Comparison of ENCODE assay signal across 23 mouse cellular contexts in genomic region chr1:78601568-78601967, GRCm38 (mm10). TPM values are rescaled to one million over a fixed set of nuclear protein-coding genes. Genes with fewer than 3 reads are reported as not detected.
DNase-seq lines count a peak whose midpoint lies in the region; TF ChIP-seq lines count a peak whose summit lies in the region.
"Had no signal": no experiment of that assay in that cellular context is flagged by ENCODE, and none has a peak within 500 bp of the region (broad histone marks: within the 10 kb centered on the region; RNA-seq: fewer than 3 reads in every experiment).

No protein-coding gene starts in this region.

- TF ChIP-seq POLR2A in ES-Bruce4 (IDR thresholded peaks at IDR 0.05; ENCODE audit: insufficient read depth, low read length) = no peak

- no peak for TF ChIP-seq CTCF in ES-Bruce4 (IDR thresholded peaks at IDR 0.05; ENCODE audit: low read depth, low read length)

- TF ChIP-seq EP300 in ES-Bruce4 (IDR thresholded peaks at IDR 0.05; ENCODE audit: insufficient read depth, low read depth, low read length) = no peak

- no peak overlapping the region for H3K9ac ChIP-seq in ES-Bruce4 (ENCODE audit: low read depth, poor library complexity, severe bottlenecking)
- H3K9ac ChIP-seq: forebrain, embryonic 13.5 days; forebrain, postnatal 0 days; heart, embryonic 13.5 days; hindbrain, embryonic 12.5 days; hindbrain, embryonic 15.5 days had no signal

- peak overlapping the region; percentile 98 for H3K27ac ChIP-seq in ES-Bruce4 (ENCODE audit: insufficient read depth, low read length)
- H3K27ac ChIP-seq: forebrain, embryonic 10.5 days; forebrain, embryonic 13.5 days; heart, adult 2 months; heart, embryonic 10.5 days; heart, embryonic 13.5 days; hindbrain, embryonic 12.5 days; hindbrain, embryonic 15.5 days had no signal

- no peaks in the 10 kb centered on the region; the same call in 1 of the 2 replicates for H3K27me3 ChIP-seq in ES-Bruce4 (ENCODE audit: control insufficient read depth, insufficient read depth, low read length, poor library complexity, severe bottlenecking)
- H3K27me3 ChIP-seq: forebrain, embryonic 13.5 days; heart, embryonic 13.5 days; hindbrain, embryonic 12.5 days; hindbrain, embryonic 15.5 days had no signal

- DNase-seq in ES-CJ7 (ENCODE audit: low read depth, low spot score) (peak; percentile 69), ZHBTc4 (ENCODE audit: low read depth, low spot score) (peak; percentile 71)
- DNase-seq in B cell, adult 2 months = no peak
- DNase-seq in right cerebral cortex, adult 18-20 months = no peak
- no peak for DNase-seq in embryo, embryonic 10 days (ENCODE audit: low spot score)
- DNase-seq: adrenal gland, adult 2 months; adrenal gland, postnatal 14 days; cerebellum, adult 11 months; cerebellum, adult 2 months; cerebellum, adult 9-11 months; cerebellum, postnatal 25 days; forebrain, postnatal 0 days; gastrocnemius, postnatal 25 days; heart, adult 2 months; heart, postnatal 14 days; kidney, adult 11 months had no signal

- H3K36me3 ChIP-seq in ES-Bruce4 (ENCODE audit: control insufficient read depth, insufficient read depth, low read length, poor library complexity, severe bottlenecking) = no peaks in the 10 kb centered on the region
- H3K36me3 ChIP-seq: forebrain, embryonic 10.5 days; heart, embryonic 10.5 days; heart, embryonic 13.5 days; hindbrain, embryonic 12.5 days; hindbrain, embryonic 15.5 days had no signal

- H3K9me3 ChIP-seq in ES-Bruce4 (replicated peaks; ENCODE audit: control insufficient read depth, insufficient read depth, low read length, poor library complexity, severe bottlenecking) = no peaks in the 10 kb centered on the region
- H3K9me3 ChIP-seq: forebrain, embryonic 10.5 days; forebrain, embryonic 13.5 days; heart, embryonic 10.5 days; heart, embryonic 13.5 days; hindbrain, embryonic 12.5 days; hindbrain, embryonic 15.5 days had no signal

- H3K4me1 ChIP-seq in ES-Bruce4 (ENCODE audit: control insufficient read depth, insufficient read depth, low read length) = peaks cover 7% of the 10 kb centered on the region
- H3K4me1 ChIP-seq: forebrain, embryonic 13.5 days; hindbrain, embryonic 12.5 days; hindbrain, embryonic 15.5 days had no signal

- no peak overlapping the region for H3K4me3 ChIP-seq in ES-Bruce4 (ENCODE audit: low read depth, low read length)
- H3K4me3 ChIP-seq: forebrain, embryonic 10.5 days; forebrain, embryonic 13.5 days; heart, adult 2 months; heart, embryonic 10.5 days; heart, embryonic 13.5 days; hindbrain, embryonic 12.5 days; hindbrain, embryonic 15.5 days had no signal

RNA-seq across cellular contexts. Expression of gene Acsl3, which starts 56.1 kb away (rescaled TPM):
- polyA plus RNA-seq in ES-Bruce4 (2011; ENCODE audit: insufficient read depth, insufficient read length, low read depth, missing spikeins) = 117 and 143 TPM in 2 replicates

RNA-seq across cellular contexts. Expression of gene Utp14b, which starts 56.3 kb away (rescaled TPM):
- 52.4 and 58.8 TPM in 2 replicates for polyA plus RNA-seq in ES-Bruce4 (2011; ENCODE audit: insufficient read depth, insufficient read length, low read depth, missing spikeins)

Comparison
In these comparisons a context has a peak if more than half of its experiments do, and no peak if none do; other contexts are left out.
1. DNase-seq: peak in ES-CJ7 (single experiment) and ZHBTc4 (single experiment); none in B cell, adult 2 months (0 of 2), right cerebral cortex, adult 18-20 months (single experiment) and embryo, embryonic 10 days (single experiment).